Mouse (Mus musculus) erythroid progenitor cell, adult 5-6 weeks (primary cell): ENCODE measurements around the gene Actl6a. TPM values are rescaled to one million over a fixed set of nuclear protein-coding genes. Genes with fewer than 3 reads are reported as not detected.
"Not testable (repeated sequence)": the region's sequence is repeated elsewhere in the genome, so short reads cannot be mapped to it uniquely, and the experiment has no call there.

Experiments used
- ATAC-seq: replicated peaks from 2 replicates; pipeline ENCODE4 v1.8.0; 2016; ENCODE audit warnings: moderate number of reproducible peaks, mild to moderate bottlenecking, moderate TSS enrichment, inconsistent platforms; ENCODE audit not compliant: poor library complexity, low FRiP score, severe bottlenecking
- total RNA-seq, 2 experiments: library from RNA; stranded (forward) in 1 of 2; stranded (reverse) in 1 of 2; fragments of 150-400 nt in 1 of 2; fragments of 186-747, 209-891 nt in 1 of 2; gene quantifications; 2 replicates each; pipeline versions ENCODE4 v1.2.3 to v1.2.4; 2015 to 2017; ENCODE audit warnings: low replicate concordance in 2 of 2

The Actl6a gene
- total RNA-seq, 2 experiments from 2014 or later: 72.5 to 108 TPM

- no peak for ATAC-seq
Observed at GRCm38 (mm10) chr3:32742276-32742780, 36.2 kb downstream of the Actl6a start.

GRCm38 (mm10) chr3:32745001-32745400 lies 38.9 kb downstream of the Actl6a start:
- no peak for ATAC-seq

GRCm38 (mm10) chr3:32745426-32745825 lies 39.3 kb downstream of the Actl6a start:
- ATAC-seq: not testable (repeated sequence)

DNA sequence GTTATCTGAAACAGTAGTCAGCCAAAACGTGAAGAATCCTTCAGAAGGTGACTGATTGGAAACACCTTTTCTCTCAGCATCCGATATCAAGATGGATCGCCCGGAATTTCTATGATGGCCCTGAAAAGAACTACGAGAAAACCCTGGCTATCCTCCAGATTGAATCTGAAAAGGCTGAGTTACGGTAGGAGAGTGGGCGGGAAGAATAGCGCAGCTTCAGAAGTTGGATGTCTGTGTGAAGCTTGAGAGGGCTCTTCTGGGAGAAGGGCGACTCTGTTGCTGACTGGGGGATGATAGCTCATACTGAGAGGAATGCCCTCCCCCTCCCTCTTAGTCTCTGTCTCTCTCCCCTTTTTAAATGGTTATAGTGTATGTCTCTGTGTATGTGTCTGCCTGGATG lies 42.3 kb downstream of the Actl6a start:
- no peak for ATAC-seq

DNA sequence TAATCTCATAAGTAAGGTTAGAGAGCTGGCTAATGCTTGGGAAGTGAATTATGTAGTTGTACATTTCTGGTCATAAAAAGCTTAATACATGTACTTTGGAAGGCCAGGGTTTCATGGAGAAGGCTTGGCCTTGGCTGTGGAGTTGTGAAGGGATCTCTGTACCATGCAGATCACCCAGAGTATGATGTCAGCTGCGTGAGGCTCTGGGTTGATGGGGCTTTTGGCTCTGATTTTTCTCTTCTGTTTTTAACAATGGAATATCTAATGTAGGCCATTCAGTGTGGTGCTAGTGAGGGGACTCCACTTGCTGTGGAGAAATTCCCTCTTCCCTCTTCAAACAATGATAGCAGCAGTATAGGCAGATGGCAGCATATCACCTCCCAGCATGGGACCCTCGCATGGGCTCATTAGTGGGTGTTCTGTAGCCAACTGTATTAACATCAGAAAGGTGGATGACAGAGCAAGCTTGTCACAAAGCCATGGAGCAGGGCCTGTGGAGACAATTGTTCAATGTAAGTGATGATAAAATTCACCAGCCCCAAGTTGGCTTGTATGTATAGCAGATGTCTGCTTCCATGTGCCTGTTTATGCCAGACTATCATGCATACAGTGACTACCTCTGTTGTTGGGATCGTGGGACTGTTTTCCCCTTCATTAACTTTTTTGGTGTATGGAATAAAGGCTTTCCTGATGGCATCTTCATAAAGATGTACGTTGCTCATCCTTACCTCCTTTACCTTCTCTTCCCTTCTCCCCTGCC lies 43.9 kb downstream of the Actl6a start:
- ATAC-seq: no peak

GRCm38 (mm10) chr3:32754384-32754915 lies 48.4 kb downstream of the Actl6a start:
- ATAC-seq: no peak

DNA sequence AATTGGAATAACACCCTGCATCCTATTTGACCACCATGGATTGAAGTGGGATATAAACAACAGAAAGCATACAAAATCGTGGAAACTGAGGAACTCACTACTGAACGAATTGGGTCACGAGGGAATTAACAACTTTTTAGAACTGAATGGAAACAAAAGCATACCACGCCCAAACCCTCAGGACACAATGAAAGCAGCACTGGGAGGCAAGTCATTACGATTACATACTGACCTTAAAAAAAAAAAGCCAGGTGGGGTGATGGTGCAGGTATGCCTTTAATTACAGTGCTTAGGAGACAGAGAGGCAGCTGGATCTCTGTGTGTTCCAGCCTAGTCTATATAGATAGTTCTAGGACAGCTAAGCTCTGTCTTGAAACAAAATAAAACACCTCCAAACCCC lies 53.1 kb downstream of the Actl6a start:
- no peak for ATAC-seq

DNA sequence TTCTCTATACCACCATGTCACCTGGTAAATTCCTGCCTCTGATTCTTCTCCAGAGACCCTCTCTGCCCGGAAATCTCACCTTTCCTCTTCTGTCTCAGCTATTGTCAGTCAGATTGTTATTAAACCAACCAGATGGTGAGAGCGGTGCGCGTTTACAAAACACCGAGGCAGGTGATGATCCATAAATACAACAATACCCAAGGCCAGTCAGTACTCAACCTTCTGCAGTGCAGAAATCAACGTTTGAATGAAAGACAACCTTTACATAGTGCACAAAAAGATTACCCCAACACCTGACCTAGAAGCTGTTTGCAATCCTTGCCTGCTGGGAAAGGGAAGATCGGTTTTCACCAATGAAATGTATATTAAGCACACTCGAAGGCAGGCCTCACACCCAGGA lies 56.9 kb downstream of the Actl6a start:
- no peak for ATAC-seq

DNA sequence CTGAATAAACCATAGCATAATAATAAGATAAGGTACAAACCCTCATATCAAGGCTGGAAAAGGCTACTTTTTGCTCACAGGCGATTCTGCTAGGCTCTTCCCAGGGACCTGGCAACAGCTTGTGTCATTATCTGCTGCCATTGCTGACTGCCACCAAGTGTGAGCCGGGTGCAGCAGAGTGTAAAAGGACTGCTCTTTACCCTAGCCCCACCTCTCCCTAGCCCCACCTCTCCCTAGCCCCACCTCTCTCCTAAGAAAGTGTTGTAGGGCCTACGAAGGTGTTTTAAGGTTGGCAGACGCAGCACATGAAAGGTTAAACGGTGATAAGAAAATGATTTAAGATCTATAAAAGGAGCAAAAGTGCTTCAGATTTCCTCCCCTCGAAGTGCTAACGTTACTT lies 57.8 kb downstream of the Actl6a start:
- ATAC-seq: no peak

- ATAC-seq: no peak
Observed at GRCm38 (mm10) chr3:32770781-32771180, 64.7 kb downstream of the Actl6a start.

Other genes with a start within 250 kb of the Actl6a start
- not detected in 2 replicates for gene Kcnmb3, start 214.1 kb upstream of the Actl6a start, total RNA-seq (2015; ENCODE audit: low replicate concordance)
- not detected in 2 replicates for gene Kcnmb3, start 214.1 kb upstream of the Actl6a start, total RNA-seq (2017; ENCODE audit: low replicate concordance)
- 46.1 and 51.2 TPM in 2 replicates for gene Zfp639, start 196.0 kb upstream of the Actl6a start, total RNA-seq (2015; ENCODE audit: low replicate concordance)
- gene Zfp639, start 196.0 kb upstream of the Actl6a start, total RNA-seq (2017; ENCODE audit: low replicate concordance): 12.1 and 18.3 TPM in 2 replicates
- 27.2 and 40.0 TPM in 2 replicates for gene Mfn1, start 176.8 kb upstream of the Actl6a start, total RNA-seq (2015; ENCODE audit: low replicate concordance)
- 15.8 and 51.1 TPM in 2 replicates for gene Mfn1, start 176.8 kb upstream of the Actl6a start, total RNA-seq (2017; ENCODE audit: low replicate concordance)
- gene Gnb4, start 89.7 kb upstream of the Actl6a start, total RNA-seq (2015; ENCODE audit: low replicate concordance): 0.36 and 2.1 TPM in 2 replicates
- gene Gnb4, start 89.7 kb upstream of the Actl6a start, total RNA-seq (2017; ENCODE audit: low replicate concordance): 4.9 TPM in 1 of 2 replicates, not detected in the other
- 51.5 and 62.0 TPM in 2 replicates for gene Ndufb5, start 30.7 kb downstream of the Actl6a start, total RNA-seq (2015; ENCODE audit: low replicate concordance)
- 27.5 and 29.4 TPM in 2 replicates for gene Ndufb5, start 30.7 kb downstream of the Actl6a start, total RNA-seq (2017; ENCODE audit: low replicate concordance)
- gene Mrpl47, start 31.3 kb downstream of the Actl6a start, total RNA-seq (2015; ENCODE audit: low replicate concordance): 4.6 and 12.6 TPM in 2 replicates
- 1.1 and 4.7 TPM in 2 replicates for gene Mrpl47, start 31.3 kb downstream of the Actl6a start, total RNA-seq (2017; ENCODE audit: low replicate concordance)
- gene Usp13, start 111.2 kb downstream of the Actl6a start, total RNA-seq (2015; ENCODE audit: low replicate concordance): not detected in 2 replicates
- gene Usp13, start 111.2 kb downstream of the Actl6a start, total RNA-seq (2017; ENCODE audit: low replicate concordance): not detected in 2 replicates